Mouse (Mus musculus): ENCODE results near the gene Gatad2a. TPM values are rescaled to one million over a fixed set of nuclear protein-coding genes. Genes with fewer than 3 reads are reported as not detected.

Gene Gatad2a
- total RNA-seq, 2 experiments from 2014 or later, result 31.0 to 35.1 TPM

Other genes with a start within 250 kb of the Gatad2a start
- gene Zfp963, start 246.4 kb downstream of the Gatad2a start, total RNA-seq (2021), result 1 to 10 TPM; 2.6 to 3.0 TPM
- gene Gm20422, start 221.5 kb downstream of the Gatad2a start, total RNA-seq (2021), result 1 to 10 TPM; 2.6 to 2.7 TPM
- 10 to 100 TPM; 11.6 to 11.9 TPM for gene Atp13a1, start 205.2 kb downstream of the Gatad2a start, total RNA-seq (2021)
- gene Zfp866, start 205.2 kb downstream of the Gatad2a start, total RNA-seq (2021), result 10 to 100 TPM; 10.3 to 11.2 TPM
- gene Gmip, start 187.7 kb downstream of the Gatad2a start, total RNA-seq (2021), result 1 to 10 TPM; 2.7 to 3.4 TPM
- gene Lpar2, start 174.0 kb downstream of the Gatad2a start, total RNA-seq (2021), result under 1 TPM; 0.07 to 0.10 TPM
- gene Pbx4, start 163.9 kb downstream of the Gatad2a start, total RNA-seq (2021), result under 1 TPM in 1 of 2 experiments, not detected in 1; 0.37 TPM
- 10 to 100 TPM; 26.6 to 27.8 TPM for gene Cilp2, start 108.7 kb downstream of the Gatad2a start, total RNA-seq (2021)
- under 1 TPM in 1 of 2 experiments, not detected in 1; 0.31 TPM for gene Tssk6, start 94.2 kb downstream of the Gatad2a start, total RNA-seq (2021)
- 100 to 1,000 TPM; 265 to 294 TPM for gene Ndufa13, start 93.8 kb downstream of the Gatad2a start, total RNA-seq (2021)
- gene Yjefn3, start 93.7 kb downstream of the Gatad2a start, total RNA-seq (2021), result 10 to 100 TPM in 1 of 2 experiments, 1 to 10 TPM in 1; 7.8 to 10.2 TPM
- 10 to 100 TPM; 22.6 to 26.3 TPM for gene Mau2, start 46.4 kb upstream of the Gatad2a start, total RNA-seq (2021)
- 10 to 100 TPM; 17.7 to 17.9 TPM for gene Sugp1, start 46.4 kb upstream of the Gatad2a start, total RNA-seq (2021)
- under 1 TPM in 1 of 2 experiments, not detected in 1; 0.51 TPM for gene Tm6sf2, start 76.5 kb upstream of the Gatad2a start, total RNA-seq (2021)
- gene Hapln4, start 87.1 kb upstream of the Gatad2a start, total RNA-seq (2021), result under 1 TPM in 1 of 2 experiments, not detected in 1; 0.06 TPM
- gene Ncan, start 124.5 kb upstream of the Gatad2a start, total RNA-seq (2021), result under 1 TPM; 0.02 to 0.04 TPM
- gene Nr2c2ap, start 134.9 kb upstream of the Gatad2a start, total RNA-seq (2021), result 1 to 10 TPM; 2.2 to 4.4 TPM
- 1 to 10 TPM; 8.1 to 8.8 TPM for gene Rfxank, start 142.8 kb upstream of the Gatad2a start, total RNA-seq (2021)
- 10 to 100 TPM; 14.4 to 18.4 TPM for gene Borcs8, start 143.1 kb upstream of the Gatad2a start, total RNA-seq (2021)
- gene Mef2b, start 143.3 kb upstream of the Gatad2a start, total RNA-seq (2021), result under 1 TPM; 0.25 to 0.29 TPM
- 10 to 100 TPM; 76.0 to 78.1 TPM for gene Tmem161a, start 176.0 kb upstream of the Gatad2a start, total RNA-seq (2021)
- 10 to 100 TPM; 25.5 to 29.2 TPM for gene Slc25a42, start 215.9 kb upstream of the Gatad2a start, total RNA-seq (2021)
- gene Sugp2, start 237.8 kb upstream of the Gatad2a start, total RNA-seq (2021), result 10 to 100 TPM; 42.3 to 44.1 TPM
- 1 to 10 TPM; 6.5 to 9.9 TPM for gene Armc6, start 238.1 kb upstream of the Gatad2a start, total RNA-seq (2021)

All from gastrocnemius, postnatal 14 days (tissue).